Mouse (Mus musculus) 416B (cell line): ENCODE results near the gene Kcnd2.

Experiments
- DNase-seq: peaks from one replicate; pipeline ENCODE4 v3.0.0; 2011; ENCODE audit warnings: low read depth

Kcnd2 gene

DNA sequence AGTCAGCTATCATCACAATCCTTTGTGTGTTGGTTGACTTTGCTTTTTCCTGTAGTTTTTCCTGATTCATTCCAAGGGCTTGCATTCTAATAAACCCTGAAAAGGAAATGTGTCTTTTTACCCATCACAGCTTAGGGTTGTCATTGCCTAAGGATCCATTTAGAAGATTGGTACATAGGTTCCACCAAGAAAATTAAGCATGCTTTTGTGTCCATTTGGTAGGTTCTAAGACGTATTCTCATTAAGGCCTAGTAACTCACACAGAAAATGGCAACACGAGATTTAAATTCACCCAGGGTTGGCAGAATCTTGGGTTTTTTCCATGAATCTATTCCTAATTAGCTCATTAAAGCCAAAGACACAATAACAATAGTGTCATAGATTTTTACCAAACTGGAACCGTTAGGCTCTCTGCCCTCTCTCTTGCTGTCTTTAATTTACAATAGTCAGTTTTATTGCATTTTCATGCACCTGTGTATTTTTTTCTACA, 477.6 kb downstream of the Kcnd2 start:
- DNase-seq, result no peak

DNA sequence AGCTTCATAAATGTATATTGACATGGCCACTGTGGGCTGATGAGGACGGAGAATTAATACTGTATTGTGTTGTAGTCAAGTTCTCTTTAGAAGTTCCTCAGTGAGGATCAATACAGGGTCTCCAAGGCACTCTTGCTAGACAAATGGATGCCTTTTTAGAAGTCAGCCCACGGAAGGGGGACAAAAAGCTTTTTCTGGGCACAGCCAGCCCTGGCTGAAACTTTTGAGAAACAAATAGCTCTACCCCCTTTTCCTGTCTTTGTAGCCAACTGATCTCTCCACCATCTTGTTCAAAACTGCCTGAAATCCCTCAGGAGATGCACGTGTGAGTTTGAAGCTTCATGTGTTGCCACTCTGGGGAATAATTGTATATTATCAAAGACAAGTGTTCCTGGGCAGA, 482.3 kb downstream of the Kcnd2 start:
- no peak for DNase-seq

DNA sequence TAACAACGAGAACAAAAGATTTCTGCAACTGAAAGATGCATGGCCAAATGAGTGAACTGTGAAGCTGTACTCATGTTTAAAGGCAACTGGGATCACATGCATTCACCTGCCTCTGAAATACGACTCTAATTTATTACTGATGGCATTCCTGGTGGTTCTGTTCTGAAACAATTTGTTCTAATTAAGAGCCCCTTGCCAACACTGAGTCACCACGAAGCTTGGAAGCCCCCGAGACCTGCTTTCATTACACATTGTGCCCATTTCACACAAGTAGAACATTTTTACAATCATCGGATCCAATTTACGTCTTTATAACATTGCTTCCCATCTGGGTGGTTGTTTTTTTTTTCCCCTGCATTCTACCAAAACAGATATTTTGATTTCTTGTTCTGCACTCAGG, 485.8 kb downstream of the Kcnd2 start:
- DNase-seq, result no peak

DNA sequence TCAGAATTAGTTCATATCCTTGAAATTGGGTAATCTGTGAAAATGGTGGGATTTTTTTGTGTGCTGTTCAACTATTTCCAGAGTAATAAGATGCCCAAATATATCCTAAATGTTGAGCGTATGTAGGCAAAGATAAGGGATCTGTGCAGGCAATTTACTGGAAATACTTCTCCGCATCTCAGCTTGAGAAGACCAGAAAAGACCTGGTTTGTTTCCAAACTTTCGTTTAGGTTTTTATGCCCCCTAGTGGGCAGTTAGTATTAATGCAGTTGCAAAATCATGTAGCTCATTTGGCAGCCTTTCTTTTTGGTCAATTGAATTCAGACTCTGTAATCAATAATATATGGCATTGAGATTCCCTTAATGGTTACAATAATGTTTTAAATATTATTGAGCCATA, 493.9 kb downstream of the Kcnd2 start:
- peak; percentile 45 for DNase-seq

DNA sequence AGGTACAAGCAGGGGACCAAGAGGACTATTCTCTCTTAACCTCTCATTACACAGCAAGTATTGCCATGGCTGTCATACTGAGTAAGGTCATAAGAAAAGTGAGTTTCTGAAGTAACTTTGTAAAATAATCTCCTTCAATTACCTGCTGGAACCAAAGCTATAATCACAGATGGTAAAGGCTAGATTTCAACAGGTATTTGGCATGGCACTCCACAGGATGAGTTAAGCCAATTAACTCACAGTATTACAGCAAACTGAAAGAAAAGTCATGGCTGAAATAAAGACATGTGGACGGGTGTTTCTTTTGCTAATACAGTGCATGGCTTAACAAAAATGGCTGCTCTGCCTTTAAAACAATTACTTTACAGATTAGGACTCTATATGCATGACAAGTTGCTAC, 503.8 kb downstream of the Kcnd2 start:
- no peak for DNase-seq

DNA sequence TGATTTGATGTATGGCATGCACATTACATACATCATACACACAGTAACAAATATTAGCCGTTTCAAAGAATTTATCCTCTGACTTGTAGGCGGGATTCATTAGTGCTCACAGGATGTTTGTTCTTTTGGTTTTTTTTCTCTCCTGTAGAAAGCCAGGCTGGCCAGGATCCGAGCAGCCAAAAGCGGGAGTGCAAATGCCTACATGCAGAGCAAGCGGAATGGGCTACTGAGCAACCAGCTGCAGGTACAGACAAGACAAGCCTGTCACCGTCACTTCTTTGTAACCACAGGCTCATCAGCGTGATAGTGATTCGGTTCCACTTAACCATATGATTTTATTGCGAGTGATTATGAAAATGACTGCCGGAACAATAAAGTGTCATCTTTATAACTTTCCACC, 506.9 kb downstream of the Kcnd2 start:
- DNase-seq, result no peak

DNA sequence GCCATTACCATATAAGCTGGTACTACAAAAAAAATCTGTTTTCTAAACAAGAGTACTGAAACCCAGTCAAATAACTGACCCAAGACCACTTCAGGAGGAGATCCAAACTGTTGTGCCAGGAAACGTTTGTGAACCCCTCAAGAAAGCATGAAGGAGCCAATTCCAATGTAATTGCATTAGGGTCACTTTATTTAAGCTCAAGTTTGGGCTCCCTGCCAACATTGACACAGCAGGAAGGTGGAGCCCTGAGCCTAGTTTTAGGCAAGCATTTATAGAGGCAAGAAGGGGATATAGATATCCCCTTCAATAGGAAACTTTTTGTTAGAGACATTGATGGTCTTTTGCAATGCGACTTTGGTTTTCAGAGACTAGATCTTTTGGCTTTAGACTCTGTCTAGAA, 525.3 kb downstream of the Kcnd2 start:
- no peak for DNase-seq

DNA sequence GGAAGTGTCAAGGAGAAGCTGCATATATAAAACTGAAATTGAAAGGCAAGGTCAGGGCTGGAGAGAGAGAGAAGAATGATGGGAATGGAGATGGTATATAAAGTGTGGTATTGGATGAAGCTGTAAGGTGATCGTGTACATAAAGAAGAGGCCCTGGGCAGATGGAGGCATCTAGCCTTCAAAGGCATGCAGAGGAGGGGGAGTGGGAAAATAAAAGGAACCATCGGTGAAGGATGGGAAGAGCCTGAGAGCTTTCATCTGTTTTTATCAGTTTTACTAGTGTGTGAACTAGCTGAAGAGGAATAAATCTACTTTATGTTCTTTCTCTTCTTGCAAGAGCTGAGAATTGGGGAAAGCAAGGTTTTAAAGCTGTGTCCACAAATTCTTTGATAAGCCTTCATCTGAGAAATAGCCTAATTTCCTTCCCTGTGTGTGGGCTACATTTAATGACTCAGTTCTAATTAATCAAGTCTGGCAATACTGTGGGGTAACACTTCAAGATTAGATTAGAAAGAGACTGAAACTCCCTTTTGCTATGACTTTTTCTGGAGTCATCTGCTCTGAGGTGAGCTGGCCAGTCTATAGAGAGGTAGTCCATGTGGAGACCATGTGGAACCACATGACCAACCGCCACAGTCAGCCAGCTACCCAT, 529.4 kb downstream of the Kcnd2 start:
- no peak for DNase-seq

DNA sequence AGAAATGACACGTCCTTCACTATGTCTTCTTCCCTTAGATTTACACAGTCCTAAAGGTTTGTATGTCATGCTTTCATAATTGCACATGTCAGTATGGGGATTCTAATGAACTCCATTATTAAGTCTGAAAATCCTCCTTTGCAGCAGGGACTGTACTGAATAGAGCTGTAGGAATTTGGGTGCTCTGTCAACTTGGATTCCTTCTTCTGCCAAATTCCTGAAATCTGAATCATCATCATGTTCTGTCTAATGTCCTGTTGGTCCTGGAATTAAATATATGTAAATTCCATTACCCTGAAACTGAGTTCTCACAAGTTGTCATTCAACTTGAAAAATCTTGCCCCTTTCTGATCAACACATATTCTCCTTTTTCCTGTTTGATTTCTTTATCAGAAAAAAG, 532.2 kb downstream of the Kcnd2 start:
- no peak for DNase-seq

DNA sequence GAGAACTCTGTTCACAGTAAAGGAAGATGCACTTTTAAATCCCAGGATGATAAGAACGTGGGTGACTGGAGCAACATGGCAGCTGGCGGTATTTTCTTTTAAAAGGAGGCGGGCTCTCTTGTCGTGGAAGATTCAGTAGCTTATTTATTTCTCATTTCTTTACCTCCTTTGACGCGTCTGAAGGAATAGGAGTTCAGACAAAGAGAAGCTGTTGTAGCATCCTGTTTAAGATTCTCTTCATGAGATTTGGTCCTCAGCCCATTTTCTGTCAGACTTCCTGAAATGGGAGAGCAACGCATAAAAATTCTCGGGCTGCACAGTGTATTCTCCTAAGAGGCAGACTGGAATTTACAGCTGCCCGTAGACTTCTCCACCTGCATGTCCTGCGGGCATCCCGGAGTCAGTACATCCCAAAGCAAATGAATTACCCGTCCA, 552.5 kb downstream of the Kcnd2 start:
- DNase-seq, result no peak

DNA sequence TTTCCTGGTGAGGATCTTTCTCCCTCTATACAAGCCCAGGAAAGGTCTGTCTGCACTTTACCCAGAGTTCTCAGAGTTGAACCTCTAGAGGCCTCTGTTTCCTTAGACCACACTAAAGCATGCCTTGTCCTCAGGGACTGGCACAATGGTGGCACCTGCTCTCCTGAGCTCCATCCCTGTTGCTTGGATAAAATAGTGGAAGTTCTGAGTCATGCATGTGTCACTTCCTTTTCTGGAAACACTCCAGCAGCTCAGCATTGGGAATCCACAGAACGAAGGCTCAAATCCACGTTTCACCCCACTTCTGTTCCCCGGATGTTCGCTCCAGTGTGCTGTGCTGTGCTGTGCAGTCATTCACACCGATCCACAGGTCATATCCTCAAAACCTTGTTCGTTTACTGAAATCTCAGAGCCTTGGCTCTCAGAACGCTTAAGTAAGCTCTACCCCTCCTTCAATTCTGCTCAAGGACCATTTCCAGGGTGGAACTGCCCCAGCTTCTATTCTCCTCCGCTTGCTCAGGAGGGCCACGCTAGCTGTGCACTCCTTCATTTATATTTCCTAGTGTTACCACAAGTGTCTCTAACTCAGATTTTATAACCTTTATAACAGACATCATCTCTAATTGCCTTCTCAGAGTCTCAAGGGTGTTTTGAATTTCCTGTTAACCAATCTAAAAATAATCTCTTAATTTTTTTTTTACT, 553.6 kb downstream of the Kcnd2 start:
- DNase-seq, result no peak

DNA sequence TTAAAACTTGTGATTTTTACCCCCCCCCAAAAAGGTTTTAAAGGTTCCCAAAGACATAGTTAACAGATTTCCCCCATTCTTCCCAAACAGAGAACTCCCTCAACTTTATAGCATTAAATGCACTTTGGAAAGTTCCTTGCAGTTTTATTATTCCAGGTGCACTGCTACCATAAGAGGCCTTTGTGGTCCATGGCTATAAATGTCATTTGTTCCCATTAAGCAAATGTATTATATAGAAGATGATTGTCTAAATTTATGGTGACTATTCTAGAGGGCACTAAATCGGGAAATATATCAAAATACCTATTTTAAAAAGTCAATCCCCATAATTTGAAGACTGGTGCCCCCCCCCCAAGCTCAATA, 554.1 kb downstream of the Kcnd2 start:
- no peak for DNase-seq

DNA sequence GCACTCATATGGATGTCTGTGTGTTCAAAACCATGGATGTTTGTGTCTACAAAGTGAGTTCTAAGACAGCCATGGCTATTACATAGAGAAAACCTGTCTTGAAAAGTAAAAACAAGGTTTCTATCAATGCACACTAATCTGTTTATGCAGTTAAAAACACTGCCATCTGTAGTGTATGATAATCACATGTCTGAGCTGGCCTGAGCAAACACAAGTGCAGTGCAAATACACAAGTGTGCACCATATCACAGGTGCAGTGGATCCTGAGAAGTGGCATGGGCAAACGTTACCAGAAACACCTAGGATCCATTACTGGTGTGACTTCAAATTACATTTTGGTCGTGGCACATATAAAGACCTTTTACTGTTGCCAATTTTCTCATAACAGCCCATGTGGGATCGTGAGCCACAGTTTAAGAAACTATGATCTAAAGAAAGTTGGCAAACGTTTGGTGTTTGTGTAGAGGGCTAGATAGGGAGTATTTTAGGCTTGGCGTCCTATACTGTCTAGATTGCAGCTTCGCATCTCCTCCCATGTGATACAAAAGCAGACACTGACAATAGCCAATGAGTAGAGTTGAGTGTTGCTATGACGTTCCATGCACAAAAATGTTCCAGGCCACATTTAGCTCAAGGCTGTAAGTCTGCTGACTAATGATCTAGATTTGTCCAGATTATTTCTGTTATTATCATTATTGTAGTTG, 559.1 kb downstream of the Kcnd2 start:
- no peak for DNase-seq
